Mouse (Mus musculus) MN1 (cell line): ENCODE measurements around the gene Gm20441.

Source experiments
- DNase-seq: peaks from one replicate; pipeline ENCODE4 v3.0.0-alpha.2; 2016; ENCODE audit warnings: low spot score

Gene Gm20441

GRCm38 (mm10) chr10:75780769-75781578 is at the start of gene Gm20441, which contains the start of gene Gstt3:
Gene Gm20441, minus strand, starts transcription at chr10:75780954.
Gene Gstt3, minus strand, starts transcription at chr10:75781414.
- DNase-seq, result no peak

DNA sequence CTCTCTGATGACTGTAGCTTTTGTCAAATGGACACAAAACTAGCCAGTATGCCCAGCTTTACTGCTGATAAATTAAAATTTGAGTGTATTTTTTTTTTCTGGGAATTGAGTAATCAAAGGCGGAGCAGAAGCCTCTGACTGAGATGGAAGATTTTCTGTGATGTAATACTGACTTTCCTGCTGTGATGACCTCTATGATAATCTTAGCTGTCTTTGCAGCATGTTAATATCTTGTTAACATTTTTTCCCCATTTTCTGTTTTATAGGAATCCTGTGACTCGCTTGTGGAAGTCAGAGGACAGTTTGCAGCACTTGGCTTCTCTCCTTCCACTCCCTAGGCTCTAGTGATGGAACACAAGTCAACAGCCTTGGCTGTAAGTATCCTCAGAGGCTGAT is 49.5 kb upstream of the Gm20441 start:
- DNase-seq, result no peak

DNA sequence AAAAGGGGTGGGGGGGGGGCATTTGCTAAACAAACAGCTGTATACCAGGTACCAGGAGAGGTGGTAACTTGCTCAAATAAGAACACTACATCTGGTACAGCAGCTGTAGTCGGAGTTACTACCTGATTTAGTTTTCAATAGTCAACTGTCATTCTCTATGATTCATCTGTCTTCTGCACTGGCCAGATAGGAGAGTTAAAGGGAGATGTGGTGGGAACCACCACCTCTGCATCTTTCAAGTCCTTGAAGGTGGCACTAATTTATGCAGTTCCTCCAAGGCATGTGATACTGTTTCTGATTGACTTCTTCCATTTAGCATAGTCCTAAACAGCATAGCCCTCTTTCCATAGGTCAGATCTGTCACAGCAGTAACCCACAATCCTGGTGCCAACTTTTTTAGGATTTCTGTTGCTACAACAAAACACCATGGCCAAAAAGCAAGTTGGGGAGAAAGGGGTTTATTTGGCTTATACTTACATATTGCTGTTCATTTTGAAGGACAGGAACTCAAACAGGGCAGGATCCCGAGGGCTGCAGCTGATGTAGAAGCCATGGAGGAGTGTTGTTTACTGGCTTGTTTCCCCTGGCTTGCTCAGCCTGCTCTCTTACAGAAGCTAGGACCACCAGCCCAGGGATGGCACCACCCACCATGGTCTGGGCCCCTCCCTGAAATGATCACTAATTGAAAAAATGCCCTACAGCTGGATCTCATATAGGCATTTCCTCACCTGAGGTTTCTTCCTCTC is 48.9 kb upstream of the Gm20441 start:
- no peak for DNase-seq

DNA sequence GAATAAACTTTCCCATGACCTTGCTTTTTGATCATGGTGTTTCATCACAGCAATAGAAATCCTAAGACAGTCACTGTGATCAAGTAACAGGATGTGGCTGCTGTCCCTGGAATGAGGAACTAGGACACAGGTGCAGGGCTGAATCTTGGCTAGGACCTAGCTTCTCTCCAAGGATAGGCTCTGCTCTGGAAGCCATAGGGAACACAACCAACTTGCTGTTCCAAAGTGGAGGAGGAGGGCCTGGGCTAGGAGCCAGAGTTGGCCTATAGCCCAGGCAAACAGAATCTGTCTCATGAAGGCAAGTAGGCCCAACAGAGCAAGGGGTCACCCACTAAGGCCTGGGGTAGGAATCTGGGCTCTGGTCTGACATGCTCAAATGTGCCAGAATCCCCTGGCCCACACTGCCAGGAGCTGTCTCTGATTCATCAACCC is 47.8 kb upstream of the Gm20441 start:
- peak; percentile 37 for DNase-seq

DNA sequence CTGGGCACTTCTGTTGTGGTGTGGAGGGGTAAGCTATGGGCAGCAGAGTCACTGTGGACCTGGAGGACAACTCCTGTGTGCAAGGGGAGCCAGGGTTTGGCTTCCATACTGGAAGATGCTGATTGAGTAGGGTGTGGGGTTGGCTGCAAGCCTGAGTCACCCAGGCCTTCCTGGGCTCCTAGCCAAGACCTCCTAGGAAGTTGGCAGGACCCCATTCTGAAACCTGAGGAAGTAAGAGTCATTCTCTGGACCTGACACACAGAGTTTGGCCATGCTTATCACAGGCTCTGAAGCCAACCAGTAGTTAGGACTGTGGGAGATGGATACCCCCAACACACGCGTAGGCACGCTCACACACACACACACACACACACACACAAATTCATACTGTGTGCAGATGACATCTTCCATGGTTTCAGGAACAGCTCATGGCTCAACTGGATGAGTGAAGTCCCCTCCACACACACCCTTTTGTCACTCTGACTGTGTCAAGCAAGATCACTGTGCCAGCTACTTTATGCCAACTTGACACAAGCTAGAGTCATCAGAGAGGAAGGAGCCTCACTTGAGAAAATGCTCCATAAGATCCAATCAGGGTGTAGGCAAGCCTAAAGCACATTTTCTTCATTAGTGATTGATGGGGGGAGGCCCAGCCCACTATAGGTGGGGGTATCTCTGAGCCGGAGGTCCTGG is 47.1 kb upstream of the Gm20441 start:
- DNase-seq, result peak; percentile 75

GRCm38 (mm10) chr10:75824530-75824929 is 43.8 kb upstream of the Gm20441 start:
- no peak for DNase-seq

GRCm38 (mm10) chr10:75823782-75824181 is 43.0 kb upstream of the Gm20441 start:
- no peak for DNase-seq

GRCm38 (mm10) chr10:75822443-75822842 is 41.7 kb upstream of the Gm20441 start, which contains the start of gene Gstt4:
Gene Gstt4, minus strand, starts transcription at chr10:75822543.
- DNase-seq, result no peak

- DNase-seq, result no peak
Measured at GRCm38 (mm10) chr10:75819882-75820281, 39.1 kb upstream of the Gm20441 start.

DNA sequence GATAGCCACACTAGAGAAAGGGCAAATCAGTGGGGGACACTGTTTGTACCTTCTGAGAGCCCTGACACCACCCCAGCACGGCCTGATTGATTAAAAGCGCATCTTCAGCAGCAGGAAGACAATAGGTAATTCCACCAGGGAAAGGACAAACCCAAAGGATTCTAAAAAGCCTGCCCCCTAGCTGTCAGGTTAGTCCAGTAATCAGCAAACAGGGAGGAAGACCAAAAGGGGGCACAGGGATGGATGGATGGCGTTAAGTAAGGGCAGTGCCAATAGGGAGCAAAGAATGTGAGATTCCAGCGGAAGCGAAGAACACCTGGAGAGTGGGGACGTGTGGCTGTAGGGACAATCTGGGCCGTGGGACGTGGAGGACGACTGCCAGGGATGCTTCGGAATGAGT is 37.9 kb upstream of the Gm20441 start:
- DNase-seq, result no peak

- no peak for DNase-seq
Measured at GRCm38 (mm10) chr10:75804217-75804616, 23.5 kb upstream of the Gm20441 start.

GRCm38 (mm10) chr10:75798176-75798696 is 17.5 kb upstream of the Gm20441 start, which contains the start of gene Gstt1:
Gene Gstt1, minus strand, starts transcription at chr10:75798584.
- peak; percentile 24 for DNase-seq

DNA sequence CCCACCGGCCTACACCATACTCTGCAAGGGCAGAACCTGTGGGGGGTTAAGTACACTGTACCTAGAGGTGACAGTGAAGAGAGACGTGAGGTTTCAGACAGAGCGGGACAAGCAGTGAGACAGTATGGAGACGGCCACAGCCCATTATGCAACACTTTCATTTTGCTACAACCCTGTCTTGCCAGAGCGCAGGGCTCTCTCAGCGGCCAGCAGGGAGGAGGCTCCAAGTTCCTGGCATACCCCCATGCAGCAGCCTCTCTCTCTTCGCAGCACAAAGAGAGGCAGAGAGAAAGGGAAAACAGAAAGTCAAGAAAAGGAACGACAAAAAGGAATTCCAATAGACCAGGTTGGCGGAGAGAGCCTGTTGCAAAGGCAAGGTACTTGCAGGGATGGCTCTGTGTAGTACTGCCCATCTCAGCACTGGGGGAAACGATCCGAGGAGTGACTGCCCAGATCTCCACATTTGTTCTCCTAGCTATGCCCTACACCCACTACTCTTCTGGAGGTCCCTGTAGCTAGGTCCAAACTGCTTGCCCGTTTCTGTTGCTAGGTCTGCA is 16.9 kb upstream of the Gm20441 start:
- peak; percentile 53 for DNase-seq

DNA sequence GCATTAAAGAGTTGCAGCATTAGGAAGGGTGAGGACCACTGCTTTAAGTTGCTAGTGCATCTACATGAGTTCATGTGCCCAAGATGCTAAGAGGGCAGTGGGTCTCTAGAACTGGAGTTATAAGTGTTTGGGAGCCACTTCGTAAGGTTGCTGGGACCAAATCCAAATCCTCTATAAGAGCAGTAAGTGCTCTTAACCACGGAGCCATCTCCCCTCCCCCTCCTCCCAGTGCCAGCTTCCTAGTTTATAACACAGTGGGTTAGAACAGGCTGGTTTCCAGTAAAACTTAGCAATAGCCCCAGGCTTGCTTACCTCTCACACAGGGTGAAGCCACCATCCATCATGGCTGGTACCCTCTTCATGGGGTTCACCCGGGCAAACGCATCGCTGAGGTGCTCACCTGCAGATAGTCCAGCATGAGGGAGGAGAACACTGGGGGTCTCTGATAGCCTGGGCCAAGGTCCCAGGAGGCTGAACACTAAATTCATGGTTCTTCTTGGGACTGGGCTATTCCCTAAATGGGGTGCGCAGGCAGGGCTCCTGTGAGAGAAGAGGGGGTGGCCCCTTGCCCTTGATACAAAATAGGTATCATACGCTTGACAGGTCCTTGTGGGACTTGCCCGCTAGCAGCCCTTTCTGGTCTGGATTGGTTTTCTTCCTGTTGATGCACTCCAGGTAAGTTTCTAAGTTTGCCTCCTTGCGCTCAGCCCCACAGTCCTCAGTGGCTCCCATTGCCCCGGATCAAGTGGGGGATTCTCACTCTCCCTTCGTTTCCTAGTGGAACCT is 16.2 kb upstream of the Gm20441 start:
- no peak for DNase-seq

- DNase-seq, result no peak
Measured at GRCm38 (mm10) chr10:75794880-75795279, 14.1 kb upstream of the Gm20441 start.

DNA sequence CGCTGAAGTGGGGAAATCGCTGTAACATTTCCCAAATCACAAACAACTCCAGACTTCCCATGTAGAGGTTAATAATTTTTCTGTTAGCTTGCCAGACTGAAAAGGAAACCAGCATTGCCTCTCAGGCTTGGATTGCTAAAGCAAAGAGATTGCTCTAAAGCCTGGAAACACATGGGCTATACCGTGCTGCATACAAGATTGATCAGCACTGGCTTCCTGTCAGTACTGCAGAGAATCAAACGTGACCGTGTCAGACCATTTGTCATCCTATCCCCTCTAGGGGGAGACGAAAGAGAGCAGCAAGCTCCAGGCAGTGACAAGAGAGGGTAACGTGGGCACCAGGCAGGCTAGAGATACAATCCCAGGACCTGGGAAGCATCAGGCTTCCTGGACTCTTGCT is 10.0 kb upstream of the Gm20441 start:
- DNase-seq, result peak; percentile 14

- DNase-seq, result no peak
Measured at GRCm38 (mm10) chr10:75789841-75790240, 9.1 kb upstream of the Gm20441 start.

- no peak for DNase-seq
Measured at GRCm38 (mm10) chr10:75789081-75789735, 8.5 kb upstream of the Gm20441 start.

- DNase-seq, result no peak
Measured at GRCm38 (mm10) chr10:75788277-75788676, 7.5 kb upstream of the Gm20441 start.

DNA sequence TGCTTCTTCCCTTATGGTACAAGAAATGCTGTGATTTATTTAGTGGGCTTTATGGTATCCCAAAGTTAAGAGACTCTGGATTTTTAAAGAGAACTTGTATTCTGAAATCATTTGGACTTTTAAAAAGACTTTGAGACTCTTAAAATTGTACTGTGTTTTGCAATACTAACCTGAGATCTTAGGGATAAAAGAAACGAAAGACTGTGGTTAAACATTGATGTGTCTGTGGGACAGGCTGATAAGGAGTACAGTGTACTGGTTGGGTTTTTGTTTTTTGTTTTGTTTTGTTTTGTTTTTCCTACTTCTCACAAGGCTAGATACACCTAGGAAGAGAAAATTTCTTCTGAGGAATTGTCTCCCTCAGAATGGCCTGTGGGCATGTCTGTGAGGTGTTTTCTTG is 4.7 kb upstream of the Gm20441 start:
- no peak for DNase-seq
